Mouse (Mus musculus) hindbrain, embryonic 12.5 days (tissue): Measurements from ENCODE around the gene Atp6v0a1. TPM values are rescaled to one million over a fixed set of nuclear protein-coding genes. Genes with fewer than 3 reads are reported as not detected.

Experiments used
- ATAC-seq: fragments of 200-750 bp; cut with Nextera tagmentation; 2 replicates; pipeline ENCODE4 v1.8.0; 2017; ENCODE audit warnings: moderate TSS enrichment; ENCODE audit not compliant: low FRiP score
- H3K27ac ChIP-seq: fragments of 300-500 bp; sonication (generic); 2 replicates; pipeline ENCODE4 v1.5.1; 2016; ENCODE audit warnings: mild to moderate bottlenecking
- H3K27me3 ChIP-seq: fragments of 300-500 bp; sonication (generic); 2 replicates; pipeline ENCODE4 v1.6.1; 2016; ENCODE audit warnings: mild to moderate bottlenecking
- H3K36me3 ChIP-seq: fragments of 300-500 bp; sonication (generic); 2 replicates; pipeline ENCODE4 v1.6.1; 2016; ENCODE audit warnings: mild to moderate bottlenecking
- H3K4me1 ChIP-seq: fragments of 300-500 bp; sonication (generic); 2 replicates; pipeline ENCODE4 v1.6.1; 2016
- H3K4me2 ChIP-seq: fragments of 300-500 bp; sonication (generic); replicated peaks from 2 replicates; pipeline ENCODE4 v1.6.1; 2016; ENCODE audit warnings: mild to moderate bottlenecking
- H3K4me3 ChIP-seq: fragments of 300-500 bp; sonication (generic); 2 replicates; pipeline ENCODE4 v1.5.1; 2016; ENCODE audit warnings: mild to moderate bottlenecking
- H3K9ac ChIP-seq: fragments of 300-500 bp; sonication (generic); 2 replicates; pipeline ENCODE4 v1.6.1; 2016; ENCODE audit warnings: mild to moderate bottlenecking, moderate library complexity
- H3K9me3 ChIP-seq: fragments of 300-500 bp; sonication (generic); replicated peaks from 2 replicates; pipeline ENCODE4 v1.6.1; 2016; ENCODE audit warnings: mild to moderate bottlenecking
- WGBS: fragments of 180-500 bp; shearing (Covaris S2); methylation state at CpG from one replicate; pipeline ENCODE4 v1.1.7; 2016; 5-methylcytosine and 5-hydroxymethylcytosine counted together
- polyA plus RNA-seq: library from polyadenylated mRNA; unstranded; fragments of >200 nt; fragmentation: Nextera tagmentation; extraction: Ambion mirVana; gene quantifications from 2 replicates; pipeline ENCODE4 v1.2.1, GENCODE M21; 2016

The Atp6v0a1 gene
- polyA plus RNA-seq, 1 experiment from 2014 or later = 70.2 TPM

GRCm38 (mm10) chr11:101069391-101070188, 60.3 kb downstream of the Atp6v0a1 start, which contains the start of gene Naglu:
Gene Naglu (plus strand): TSS chr11:101070012.
- no peaks in the 10 kb centered on the region for H3K36me3 ChIP-seq
- peak within 1 kb of the TSS; percentile 98 for H3K4me2 ChIP-seq
- peak within 1 kb of the TSS; percentile 80 for H3K4me3 ChIP-seq
- peaks cover 9% of the 10 kb centered on the region for H3K27me3 ChIP-seq
- H3K4me1 ChIP-seq = peaks cover 12% of the 10 kb centered on the region
- no peaks in the 10 kb centered on the region for H3K9me3 ChIP-seq
- 5% methylated on average over 35 of the region's 35 CpGs for WGBS
- peak within 1 kb of the TSS; percentile 87 for H3K9ac ChIP-seq
- ATAC-seq = peak; percentile 87
- 0 out of 2 replicates have a peak within 1 kb of the TSS, but pooled peaks have one; percentile 17 for H3K27ac ChIP-seq

- Histone ChIP-seq H3K4me3 (peak overlapping the region; percentile 80), H3K36me3 (no peaks in the 10 kb centered on the region), H3K9me3 (no peaks in the 10 kb centered on the region), H3K9ac (peak overlapping the region; percentile 87), H3K4me2 (peak overlapping the region; percentile 98), H3K4me1 (peaks cover 12% of the 10 kb centered on the region), H3K27me3 (peaks cover 9% of the 10 kb centered on the region), H3K27ac (0 out of 2 replicates have a peak overlapping the region, but pooled peaks have one; percentile 17)
- under 1% methylated on average over 36 of the region's 36 CpGs for WGBS
- peak; percentile 57 for ATAC-seq
Observed at GRCm38 (mm10) chr11:101070189-101070527, 60.9 kb downstream of the Atp6v0a1 start.

GRCm38 (mm10) chr11:101070987-101071386, 61.7 kb downstream of the Atp6v0a1 start:
- H3K36me3 ChIP-seq = no peaks in the 10 kb centered on the region
- H3K9me3 ChIP-seq = no peaks in the 10 kb centered on the region
- peak overlapping the region; percentile 80 for H3K4me3 ChIP-seq
- peak overlapping the region; percentile 98 for H3K4me2 ChIP-seq
- H3K9ac ChIP-seq = no peak overlapping the region; the same call in 1 of the 2 replicates
- ATAC-seq = no peak
- peaks cover 9% of the 10 kb centered on the region for H3K27me3 ChIP-seq
- H3K27ac ChIP-seq = no peak overlapping the region
- peaks cover 12% of the 10 kb centered on the region for H3K4me1 ChIP-seq
- 73% methylated on average over 6 of the region's 6 CpGs for WGBS

GRCm38 (mm10) chr11:101071810-101072428, 62.7 kb downstream of the Atp6v0a1 start:
- Histone ChIP-seq H3K27ac (no peak overlapping the region), H3K4me2 (no peak overlapping the region), H3K9ac (no peak overlapping the region), H3K9me3 (no peaks in the 10 kb centered on the region), H3K4me1 (peaks cover 8% of the 10 kb centered on the region), H3K36me3 (peaks cover 2% of the 10 kb centered on the region; the same call in 1 of the 2 replicates), H3K4me3 (no peak overlapping the region), H3K27me3 (peaks cover 16% of the 10 kb centered on the region)
- no peak for ATAC-seq
- 72% methylated on average over 14 of the region's 14 CpGs for WGBS

- Histone ChIP-seq H3K9me3 (no peaks in the 10 kb centered on the region), H3K36me3 (peaks cover 5% of the 10 kb centered on the region; the same call in 1 of the 2 replicates), H3K4me1 (peaks cover 13% of the 10 kb centered on the region), H3K27ac (no peak within 1 kb of the TSS), H3K4me2 (no peak within 1 kb of the TSS), H3K9ac (no peak within 1 kb of the TSS), H3K27me3 (peaks cover 53% of the 10 kb centered on the region), H3K4me3 (no peak within 1 kb of the TSS)
- no peak for ATAC-seq
- WGBS = 74% methylated on average over 9 of the region's 9 CpGs
Observed at GRCm38 (mm10) chr11:101078121-101078520, 68.9 kb downstream of the Atp6v0a1 start, which contains the start of gene Hsd17b1. Gene Hsd17b1 (plus strand): TSS chr11:101078411.

GRCm38 (mm10) chr11:101079746-101080145, 70.5 kb downstream of the Atp6v0a1 start:
- Histone ChIP-seq H3K27ac (no peak overlapping the region), H3K27me3 (peaks cover 53% of the 10 kb centered on the region), H3K4me2 (peak overlapping the region; percentile 24; the same call in 1 of the 2 replicates), H3K4me3 (peak overlapping the region; percentile 11; the same call in 1 of the 2 replicates), H3K36me3 (peaks cover 9% of the 10 kb centered on the region; the same call in 1 of the 2 replicates), H3K4me1 (peaks cover 23% of the 10 kb centered on the region), H3K9me3 (no peaks in the 10 kb centered on the region), H3K9ac (no peak overlapping the region)
- no peak for ATAC-seq
- WGBS = 4% methylated on average over 27 of the region's 27 CpGs

- H3K4me1 ChIP-seq = peaks cover 23% of the 10 kb centered on the region
- H3K4me3 ChIP-seq = no peak overlapping the region
- H3K27ac ChIP-seq = no peak overlapping the region
- peaks cover 13% of the 10 kb centered on the region for H3K36me3 ChIP-seq
- WGBS = 65% methylated on average over 5 of the region's 5 CpGs
- peaks cover 53% of the 10 kb centered on the region for H3K27me3 ChIP-seq
- no peaks in the 10 kb centered on the region for H3K9me3 ChIP-seq
- H3K4me2 ChIP-seq = no peak overlapping the region
- ATAC-seq = no peak
- no peak overlapping the region for H3K9ac ChIP-seq
Observed at GRCm38 (mm10) chr11:101080421-101080820, 71.2 kb downstream of the Atp6v0a1 start.

- Histone ChIP-seq H3K4me3 (peak overlapping the region; percentile 70), H3K9ac (peak overlapping the region; percentile 89), H3K27ac (peak overlapping the region; percentile 85; the same call in 1 of the 2 replicates), H3K4me1 (peaks cover 33% of the 10 kb centered on the region), H3K9me3 (no peaks in the 10 kb centered on the region), H3K36me3 (peaks cover 17% of the 10 kb centered on the region), H3K27me3 (peaks cover 48% of the 10 kb centered on the region), H3K4me2 (peak overlapping the region; percentile 97)
- WGBS = 7% methylated on average over 10 of the region's 10 CpGs
- ATAC-seq = no peak
Observed at GRCm38 (mm10) chr11:101081659-101082058, 72.4 kb downstream of the Atp6v0a1 start.

- H3K27me3 ChIP-seq = peaks cover 41% of the 10 kb centered on the region
- peaks cover 36% of the 10 kb centered on the region for H3K4me1 ChIP-seq
- H3K4me3 ChIP-seq = peak within 1 kb of the TSS; percentile 70
- peak within 1 kb of the TSS; percentile 97 for H3K4me2 ChIP-seq
- peak; percentile 87 for ATAC-seq
- under 1% methylated on average over 50 of the region's 51 CpGs for WGBS
- peak within 1 kb of the TSS; percentile 85 for H3K27ac ChIP-seq
- peaks cover 13% of the 10 kb centered on the region for H3K36me3 ChIP-seq
- H3K9ac ChIP-seq = peak within 1 kb of the TSS; percentile 89
- H3K9me3 ChIP-seq = no peaks in the 10 kb centered on the region
Observed at GRCm38 (mm10) chr11:101082208-101083082, 73.2 kb downstream of the Atp6v0a1 start, which contains the start of gene Coasy. Gene Coasy (plus strand): TSS chr11:101082565.

- WGBS = 32% methylated on average over 19 of the region's 19 CpGs
- H3K4me1 ChIP-seq = peaks cover 43% of the 10 kb centered on the region
- peak; percentile 18 for ATAC-seq
Observed at GRCm38 (mm10) chr11:101083083-101083697, 73.9 kb downstream of the Atp6v0a1 start.

GRCm38 (mm10) chr11:101084246-101084645, 75.0 kb downstream of the Atp6v0a1 start:
- H3K4me2 ChIP-seq = no peak overlapping the region
- no peaks in the 10 kb centered on the region for H3K9me3 ChIP-seq
- 81% methylated on average over 14 of the region's 14 CpGs for WGBS
- ATAC-seq = no peak
- no peak overlapping the region for H3K4me3 ChIP-seq
- H3K9ac ChIP-seq = 0 out of 2 replicates have a peak overlapping the region, but pooled peaks have one; percentile 25
- H3K4me1 ChIP-seq = peaks cover 45% of the 10 kb centered on the region
- no peak overlapping the region for H3K27ac ChIP-seq
- peaks cover 23% of the 10 kb centered on the region for H3K27me3 ChIP-seq
- H3K36me3 ChIP-seq = peaks cover 20% of the 10 kb centered on the region

More at GRCm38 (mm10) chr11:101083083-101083697, 73.9 kb downstream of the Atp6v0a1 start:
- Histone ChIP-seq H3K9me3 (no peaks in the 10 kb centered on the region), H3K4me2 (peak overlapping the region; percentile 97), H3K9ac (peak overlapping the region; percentile 89), H3K27ac (peak overlapping the region; percentile 85), H3K36me3 (peaks cover 13% of the 10 kb centered on the region), H3K4me3 (peak overlapping the region; percentile 70), H3K27me3 (peaks cover 33% of the 10 kb centered on the region)
